In genomic region chr2:165215103-165215951, GRCm38 (mm10) we compare ENCODE assay signal across 8 mouse cellular contexts. TPM values are rescaled to one million over a fixed set of nuclear protein-coding genes. Genes with fewer than 3 reads are reported as not detected.
DNase-seq lines count a peak whose midpoint lies in the region; ATAC-seq lines count a peak whose summit lies in the region.

No protein-coding gene starts in this region.

- peak; percentile 58 for ATAC-seq in kidney, embryonic 16.5 days (ENCODE audit: low FRiP score, low TSS enrichment)
- ATAC-seq in forebrain, embryonic 13.5 days, result peak; percentile 72
- peak; percentile 34; the same call in 1 of the 2 replicates for ATAC-seq in limb, embryonic 13.5 days (ENCODE audit: low FRiP score, low read depth)
- 0 out of 2 replicates have a peak, but pooled peaks have one; percentile 18 for ATAC-seq in stomach, embryonic 16.5 days (ENCODE audit: insufficient read depth, low FRiP score)

- peak overlapping the region; percentile 41 for H3K4me2 ChIP-seq in kidney, embryonic 16.5 days (replicated peaks; ENCODE audit: low read depth, low read length)
- peak overlapping the region; percentile 57 for H3K4me2 ChIP-seq in forebrain, embryonic 13.5 days
- peak overlapping the region; percentile 55 for H3K4me2 ChIP-seq in limb, embryonic 13.5 days (replicated peaks)
- peak overlapping the region; percentile 46 for H3K4me2 ChIP-seq in stomach, embryonic 16.5 days (ENCODE audit: low read depth, low read length)

- no peak overlapping the region for H3K9ac ChIP-seq in kidney, embryonic 16.5 days (replicated peaks; ENCODE audit: low read length)
- H3K9ac ChIP-seq in forebrain, embryonic 13.5 days, result peak overlapping the region; percentile 37; the same call in 1 of the 2 replicates
- no peak overlapping the region for H3K9ac ChIP-seq in limb, embryonic 13.5 days
- peak overlapping the region; percentile 19; the same call in 1 of the 2 replicates for H3K9ac ChIP-seq in stomach, embryonic 16.5 days (ENCODE audit: low read length)

- peaks cover 23% of the 10 kb centered on the region for H3K4me1 ChIP-seq in kidney, embryonic 16.5 days (ENCODE audit: insufficient read depth, low read length)
- H3K4me1 ChIP-seq in forebrain, embryonic 13.5 days, result peaks cover 69% of the 10 kb centered on the region
- H3K4me1 ChIP-seq in limb, embryonic 13.5 days, result peaks cover 24% of the 10 kb centered on the region
- peaks cover 18% of the 10 kb centered on the region for H3K4me1 ChIP-seq in stomach, embryonic 16.5 days (ENCODE audit: control insufficient read depth, insufficient read depth, low read length)

- H3K27me3 ChIP-seq in kidney, embryonic 16.5 days (ENCODE audit: insufficient read depth, low read length), result peaks cover 91% of the 10 kb centered on the region
- H3K27me3 ChIP-seq in forebrain, embryonic 13.5 days, result peaks cover 31% of the 10 kb centered on the region
- H3K27me3 ChIP-seq in limb, embryonic 13.5 days, result peaks cover 96% of the 10 kb centered on the region
- H3K27me3 ChIP-seq in stomach, embryonic 16.5 days (ENCODE audit: control insufficient read depth, insufficient read depth, low read length), result peaks cover 61% of the 10 kb centered on the region

- no peak for DNase-seq in kidney, postnatal 36 days
- peak; percentile 71 for DNase-seq in brain, adult 2 months (ENCODE audit: low read depth, low spot score)
- DNase-seq in natural killer cell, adult 2 months (ENCODE audit: low spot score in 2 of 2), result no peak
- no peak for DNase-seq in ovary, postnatal 36 days (ENCODE audit: low spot score)

- 1% methylated on average over 39 of the region's 39 CpGs for WGBS in kidney, embryonic 16.5 days
- 1% methylated on average over 39 of the region's 39 CpGs for WGBS in forebrain, embryonic 13.5 days
- 2% methylated on average over 39 of the region's 39 CpGs for WGBS in limb, embryonic 13.5 days
- 3% methylated on average over 39 of the region's 39 CpGs for WGBS in stomach, embryonic 16.5 days

- no peaks in the 10 kb centered on the region for H3K9me3 ChIP-seq in kidney, embryonic 16.5 days (ENCODE audit: low read length)
- no peaks in the 10 kb centered on the region for H3K9me3 ChIP-seq in forebrain, embryonic 13.5 days (replicated peaks)
- no peaks in the 10 kb centered on the region for H3K9me3 ChIP-seq in limb, embryonic 13.5 days
- H3K9me3 ChIP-seq in stomach, embryonic 16.5 days (replicated peaks; ENCODE audit: control insufficient read depth, low read length), result no peaks in the 10 kb centered on the region

- H3K36me3 ChIP-seq in kidney, embryonic 16.5 days (ENCODE audit: insufficient read depth, low read length), result no peaks in the 10 kb centered on the region
- H3K36me3 ChIP-seq in forebrain, embryonic 13.5 days (ENCODE audit: poor library complexity, severe bottlenecking), result no peaks in the 10 kb centered on the region
- no peaks in the 10 kb centered on the region for H3K36me3 ChIP-seq in limb, embryonic 13.5 days
- no peaks in the 10 kb centered on the region for H3K36me3 ChIP-seq in stomach, embryonic 16.5 days (ENCODE audit: control insufficient read depth, insufficient read depth, low read length)

- H3K4me3 ChIP-seq in kidney, embryonic 16.5 days (ENCODE audit: low read length), result peak overlapping the region; percentile 3
- H3K4me3 ChIP-seq in forebrain, embryonic 13.5 days, result peak overlapping the region; percentile 19
- peak overlapping the region; percentile 29 for H3K4me3 ChIP-seq in limb, embryonic 13.5 days
- H3K4me3 ChIP-seq in stomach, embryonic 16.5 days (replicated peaks; ENCODE audit: low read length), result peak overlapping the region; percentile 25; the same call in 1 of the 2 replicates

- H3K27ac ChIP-seq in kidney, embryonic 16.5 days (ENCODE audit: low read length), result no peak overlapping the region
- H3K27ac ChIP-seq in forebrain, embryonic 13.5 days, result peak overlapping the region; percentile 72
- no peak overlapping the region for H3K27ac ChIP-seq in limb, embryonic 13.5 days
- no peak overlapping the region for H3K27ac ChIP-seq in stomach, embryonic 16.5 days (ENCODE audit: low read length)

RNA-seq across cellular contexts. Expression of gene Cdh22, which starts 19.3 kb away (rescaled TPM):
- 0.77 and 0.98 TPM in 2 replicates for polyA plus RNA-seq in kidney, embryonic 16.5 days (2015; fragmentation: Nextera tagmentation; extraction: Ambion mirVana)
- polyA plus RNA-seq in forebrain, embryonic 13.5 days (2015; fragmentation: Nextera tagmentation; extraction: Ambion mirVana), result 5.0 and 6.2 TPM in 2 replicates
- 0.79 and 1.2 TPM in 2 replicates for polyA plus RNA-seq in limb, embryonic 13.5 days (2015; fragmentation: Nextera tagmentation; extraction: Ambion mirVana)
- 0.19 and 0.21 TPM in 2 replicates for polyA plus RNA-seq in stomach, embryonic 16.5 days (2015; fragmentation: Nextera tagmentation; extraction: Ambion mirVana)

Comparison
In these comparisons a context has a peak if more than half of its experiments do, and no peak if none do; other contexts are left out.
1. ATAC-seq: peak in every context shown above with its lines; median percentile 72 in forebrain, embryonic 13.5 days; 58 in kidney, embryonic 16.5 days; 34 in limb, embryonic 13.5 days; 18 in stomach, embryonic 16.5 days.
2. H3K9ac ChIP-seq: peak in forebrain, embryonic 13.5 days (single experiment) and stomach, embryonic 16.5 days (single experiment); none in kidney, embryonic 16.5 days (single experiment) and limb, embryonic 13.5 days (single experiment).
3. Peak in every context shown above with its lines, with median percentiles within 50 percentile points of each other: H3K4me2 ChIP-seq and H3K4me3 ChIP-seq.